Mouse (Mus musculus) erythroblast, embryonic 14.5 days (primary cell): ENCODE data around the gene Vmn1r228. TPM values are rescaled to one million over a fixed set of nuclear protein-coding genes. Genes with fewer than 3 reads are reported as not detected.

ENCODE experiments used
- H3K27me3 ChIP-seq: 2 replicates; pipeline ENCODE4 v1.6.1; 2012; ENCODE audit warnings: inconsistent platforms; ENCODE audit not compliant: control insufficient read depth
- H3K36me3 ChIP-seq: 2 replicates; pipeline ENCODE4 v1.6.1; 2012; ENCODE audit warnings: mild to moderate bottlenecking, inconsistent platforms; ENCODE audit not compliant: control insufficient read depth
- H3K4me1 ChIP-seq: 2 replicates; pipeline ENCODE4 v1.6.1; 2012; ENCODE audit warnings: inconsistent platforms; ENCODE audit not compliant: control insufficient read depth
- H3K4me3 ChIP-seq: replicated peaks from 2 replicates; pipeline ENCODE3; 2012; ENCODE audit warnings: moderate library complexity, mild to moderate bottlenecking, inconsistent platforms
- H3K9me3 ChIP-seq: 2 replicates; pipeline ENCODE4 v1.6.1; 2012; ENCODE audit warnings: low read length, inconsistent platforms, mixed read lengths; ENCODE audit not compliant: control insufficient read depth
- GATA1 ChIP-seq: IDR thresholded peaks from 2 replicates; pipeline ENCODE4 v1.6.1; 2012; ENCODE audit warnings: low read length, inconsistent platforms, mixed read lengths
- TAL1 ChIP-seq: IDR thresholded peaks from 3 replicates; pipeline ENCODE4 v1.6.1; 2012; ENCODE audit warnings: low read length, inconsistent platforms, mixed read lengths
- polyA plus RNA-seq: library from polyadenylated mRNA; stranded (reverse); fragments of >175 nt; gene quantifications from 2 replicates; pipeline ENCODE4 v1.2.3, GENCODE M21; 2012

The Vmn1r228 gene
- polyA plus RNA-seq: not detected in 2 replicates

DNA sequence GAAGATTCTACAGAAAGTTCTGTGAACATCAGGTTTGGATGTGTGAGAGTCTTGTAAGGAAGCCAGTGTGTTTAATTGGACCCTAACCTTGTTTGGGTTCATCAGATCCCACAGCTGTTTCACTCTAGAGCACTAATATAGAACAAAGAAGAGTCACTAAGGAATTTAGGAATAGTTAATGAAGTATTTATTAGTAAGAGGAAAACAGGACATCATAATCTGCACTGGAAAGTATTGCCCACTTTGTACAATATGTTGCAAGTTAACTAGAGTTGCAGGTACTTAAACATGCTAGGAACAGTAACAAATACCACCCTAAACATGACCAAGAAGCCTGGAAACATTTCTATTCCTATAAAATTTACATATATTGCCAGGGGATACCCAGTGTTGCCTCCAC, at the start of gene Vmn1r228:
Gene Vmn1r228, minus strand, starts transcription at position 101 of the 400 bp plus-strand sequence.
- no peaks in the 10 kb centered on the region for H3K27me3 ChIP-seq
- H3K36me3 ChIP-seq: no peaks in the 10 kb centered on the region
- H3K4me1 ChIP-seq: no peaks in the 10 kb centered on the region
- TF ChIP-seq GATA1 (no peak), TAL1 (no peak)
- H3K9me3 ChIP-seq: no peaks in the 10 kb centered on the region
- H3K4me3 ChIP-seq: no peak within 1 kb of the TSS

DNA sequence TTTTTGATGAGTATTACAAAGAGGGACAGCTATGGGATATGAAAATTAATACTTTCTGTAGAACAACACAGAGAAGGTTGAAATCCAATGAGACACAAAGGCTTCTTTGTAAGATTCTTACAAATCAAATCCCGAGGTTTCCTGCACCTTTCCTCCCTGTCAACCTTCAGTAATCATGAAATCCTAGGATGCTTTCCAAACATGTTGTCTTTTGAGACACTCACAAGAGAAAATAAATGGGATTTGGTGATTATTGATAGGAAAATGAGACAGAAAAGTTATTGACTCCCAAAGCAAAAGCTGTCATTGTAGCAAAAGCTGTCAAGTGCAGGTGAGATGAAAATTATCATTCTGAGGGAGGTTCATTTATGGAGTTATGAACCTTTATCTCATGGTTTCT, 25.3 kb upstream of the Vmn1r228 start, which contains the start of gene Vmn1r229:
Gene Vmn1r229, plus strand, starts transcription at position 301 of the 400 bp plus-strand sequence.
- no peaks in the 10 kb centered on the region for H3K9me3 ChIP-seq
- TF ChIP-seq GATA1 (no peak), TAL1 (no peak)
- no peaks in the 10 kb centered on the region for H3K36me3 ChIP-seq
- no peaks in the 10 kb centered on the region for H3K27me3 ChIP-seq
- no peaks in the 10 kb centered on the region for H3K4me1 ChIP-seq
- no peak within 1 kb of the TSS for H3K4me3 ChIP-seq

DNA sequence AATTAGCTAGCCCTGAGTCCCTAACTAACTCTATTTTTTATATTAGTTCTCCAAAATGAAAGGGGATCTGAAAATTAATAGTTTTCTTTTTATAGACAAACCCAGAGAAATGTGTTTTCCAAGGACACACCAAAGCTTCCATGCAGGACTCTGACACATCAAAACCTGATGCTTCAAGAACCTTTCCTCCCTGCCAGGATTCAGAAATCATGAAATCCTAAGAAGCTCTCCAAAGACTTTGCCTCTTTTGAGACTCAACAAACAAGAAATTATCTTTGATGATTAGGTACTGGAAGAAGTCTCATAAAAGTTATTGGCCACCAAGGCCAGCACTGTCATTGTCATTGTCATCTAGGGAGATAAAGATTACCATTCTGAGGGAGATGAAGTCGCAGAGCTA, 56.4 kb downstream of the Vmn1r228 start, which contains the start of gene Vmn1r227:
Gene Vmn1r227, plus strand, starts transcription at position 301 of the 400 bp plus-strand sequence.
- H3K4me1 ChIP-seq: no peaks in the 10 kb centered on the region
- H3K27me3 ChIP-seq: no peaks in the 10 kb centered on the region
- no peak within 1 kb of the TSS for H3K4me3 ChIP-seq
- H3K36me3 ChIP-seq: no peaks in the 10 kb centered on the region
- TF ChIP-seq TAL1 (no peak), GATA1 (no peak)
- H3K9me3 ChIP-seq: no peaks in the 10 kb centered on the region

Other genes with a start within 250 kb of the Vmn1r228 start
- not detected in 2 replicates for gene Vmn2r109, start 221.4 kb downstream of the Vmn1r228 start, polyA plus RNA-seq
- gene Vmn2r110, start 189.7 kb downstream of the Vmn1r228 start, polyA plus RNA-seq: not detected in 2 replicates
- gene Fpr-rs3, start 161.3 kb downstream of the Vmn1r228 start, polyA plus RNA-seq: not detected in 2 replicates
- not detected in 2 replicates for gene Vmn1r226, start 103.3 kb downstream of the Vmn1r228 start, polyA plus RNA-seq
- gene Vmn1r227, start 56.3 kb downstream of the Vmn1r228 start, polyA plus RNA-seq: not detected in 2 replicates
- not detected in 2 replicates for gene Vmn1r229, start 25.4 kb upstream of the Vmn1r228 start, polyA plus RNA-seq
- not detected in 2 replicates for gene Vmn1r230, start 54.3 kb upstream of the Vmn1r228 start, polyA plus RNA-seq
- gene Vmn1r231, start 118.9 kb upstream of the Vmn1r228 start, polyA plus RNA-seq: not detected in 2 replicates
- gene Vmn1r232, start 133.6 kb upstream of the Vmn1r228 start, polyA plus RNA-seq: not detected in 2 replicates
- gene Ppp2r1a, start 159.2 kb upstream of the Vmn1r228 start, polyA plus RNA-seq: 5.5 and 12.8 TPM in 2 replicates
- not detected in 2 replicates for gene Vmn1r233, start 210.3 kb upstream of the Vmn1r228 start, polyA plus RNA-seq
- 0.06 TPM in 2 replicates for gene Zfp160, start 222.7 kb upstream of the Vmn1r228 start, polyA plus RNA-seq